Mouse (Mus musculus) embryo, embryonic 11.5 days (tissue): ENCODE measurements around the gene Opa1.
A peak's percentile ranks its signal among the peaks of the same experiment; 100 is the strongest.

Experiments
- DNase-seq: peaks from one replicate; pipeline ENCODE4 v3.0.0-alpha.2; 2012; ENCODE audit warnings: low read depth, low spot score

The Opa1 gene

GRCm38 (mm10) chr16:29579167-29579786 lies at the start of gene Opa1:
Opa1 (plus strand) TSS chr16:29579334.
- DNase-seq = peak; percentile 95

- DNase-seq = no peak
Measured at GRCm38 (mm10) chr16:29533641-29534040, 45.5 kb upstream of the Opa1 start.

- DNase-seq = no peak
Measured at GRCm38 (mm10) chr16:29535866-29536265, 43.3 kb upstream of the Opa1 start.

- DNase-seq = no peak
Measured at GRCm38 (mm10) chr16:29536411-29537204, 42.5 kb upstream of the Opa1 start.

- no peak for DNase-seq
Measured at GRCm38 (mm10) chr16:29539906-29540305, 39.2 kb upstream of the Opa1 start.

GRCm38 (mm10) chr16:29541261-29541683 lies 37.9 kb upstream of the Opa1 start:
- DNase-seq = no peak

- no peak for DNase-seq
Measured at GRCm38 (mm10) chr16:29544829-29545228, 34.3 kb upstream of the Opa1 start, which contains the start of gene Atp13a4. Atp13a4 (minus strand) TSS chr16:29544864.

- DNase-seq = no peak
Measured at GRCm38 (mm10) chr16:29559667-29560066, 19.5 kb upstream of the Opa1 start.

- no peak for DNase-seq
Measured at GRCm38 (mm10) chr16:29560454-29560853, 18.7 kb upstream of the Opa1 start.

GRCm38 (mm10) chr16:29560869-29561268 lies 18.3 kb upstream of the Opa1 start:
- DNase-seq = peak; percentile 51

- DNase-seq = no peak
Measured at GRCm38 (mm10) chr16:29574013-29574412, 5.1 kb upstream of the Opa1 start.

GRCm38 (mm10) chr16:29575620-29576019 lies 3.5 kb upstream of the Opa1 start:
- no peak for DNase-seq

GRCm38 (mm10) chr16:29579787-29580176 lies 648 bp downstream of the Opa1 start:
- DNase-seq = no peak

GRCm38 (mm10) chr16:29592171-29592570 lies 13.0 kb downstream of the Opa1 start:
- no peak for DNase-seq

GRCm38 (mm10) chr16:29597122-29597521 lies 18.0 kb downstream of the Opa1 start:
- no peak for DNase-seq

- DNase-seq = no peak
Measured at GRCm38 (mm10) chr16:29605546-29605945, 26.4 kb downstream of the Opa1 start.

GRCm38 (mm10) chr16:29607131-29607530 lies 28.0 kb downstream of the Opa1 start:
- DNase-seq = no peak

- no peak for DNase-seq
Measured at GRCm38 (mm10) chr16:29614762-29615161, 35.6 kb downstream of the Opa1 start.

GRCm38 (mm10) chr16:29629053-29629452 lies 49.9 kb downstream of the Opa1 start:
- no peak for DNase-seq

- DNase-seq = no peak
Measured at GRCm38 (mm10) chr16:29635780-29636179, 56.6 kb downstream of the Opa1 start.

- DNase-seq = no peak
Measured at GRCm38 (mm10) chr16:29642376-29642775, 63.2 kb downstream of the Opa1 start.

GRCm38 (mm10) chr16:29644871-29645270 lies 65.7 kb downstream of the Opa1 start:
- no peak for DNase-seq

GRCm38 (mm10) chr16:29646202-29646601 lies 67.1 kb downstream of the Opa1 start:
- no peak for DNase-seq
